Mouse (Mus musculus) heart, adult 8-10 months (tissue): ENCODE measurements around the gene Umad1. TPM values are rescaled to one million over a fixed set of nuclear protein-coding genes. Genes with fewer than 3 reads are reported as not detected.
A peak's percentile ranks its signal among the peaks of the same experiment; 100 is the strongest.
"Not testable (repeated sequence)": the region's sequence is repeated elsewhere in the genome, so short reads cannot be mapped to it uniquely, and the experiment has no call there.

Experiments used
- DNase-seq: peaks from one replicate; pipeline ENCODE4 v3.0.0; 2022; ENCODE audit warnings: low spot score
- total RNA-seq, 4 experiments: library from RNA; stranded (reverse); gene quantifications; 2 replicates each; pipeline ENCODE4 v1.2.4; 2022

The Umad1 gene
- total RNA-seq, 4 experiments from 2014 or later: 11.8 to 14.6 (median 13.0) TPM

DNA sequence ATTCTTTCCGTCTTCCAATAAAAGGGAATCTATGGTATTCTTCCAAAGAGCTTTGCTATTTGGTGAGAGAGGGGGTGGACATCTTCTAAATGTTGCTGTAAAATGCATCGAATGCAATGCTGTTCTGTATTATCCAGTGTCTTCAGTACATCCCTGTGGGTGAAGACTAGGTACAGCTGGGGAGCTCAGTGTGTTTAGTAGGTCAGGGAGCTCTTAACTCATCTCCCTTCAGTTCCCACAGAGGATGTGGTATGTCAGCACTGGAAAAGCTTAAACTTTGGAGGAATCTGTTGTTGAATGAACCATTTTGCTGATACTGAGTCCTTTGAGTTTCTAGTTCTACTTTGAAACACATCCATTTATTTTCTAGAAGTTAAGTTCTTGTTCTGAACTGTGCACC is 53.5 kb downstream of the Umad1 start:
- no peak for DNase-seq

- DNase-seq: no peak
Measured at GRCm38 (mm10) chr6:8316201-8316600, 57.1 kb downstream of the Umad1 start.

DNA sequence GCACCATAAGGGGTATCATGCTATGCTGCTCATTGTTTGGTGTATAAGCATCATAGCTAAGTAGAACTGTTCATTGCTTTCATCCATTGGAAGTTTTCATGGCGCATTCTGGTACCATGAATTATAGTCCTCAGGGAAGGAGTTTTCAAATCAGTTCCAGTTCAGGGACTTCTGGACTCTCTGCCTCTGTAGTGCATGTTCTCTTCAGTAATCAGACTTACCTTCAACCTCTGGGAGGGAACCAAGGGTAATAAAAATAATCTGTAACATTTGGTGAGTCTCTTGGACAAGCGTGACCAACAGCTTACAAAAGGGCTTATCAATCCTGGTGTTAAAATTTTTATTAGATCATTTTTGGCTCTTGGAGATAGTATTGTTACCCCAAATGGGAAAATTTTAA is 60.5 kb downstream of the Umad1 start:
- DNase-seq: no peak

- DNase-seq: not testable (repeated sequence)
Measured at GRCm38 (mm10) chr6:8331496-8331895, 72.4 kb downstream of the Umad1 start.

GRCm38 (mm10) chr6:8333380-8333779 is 74.3 kb downstream of the Umad1 start:
- no peak for DNase-seq

DNA sequence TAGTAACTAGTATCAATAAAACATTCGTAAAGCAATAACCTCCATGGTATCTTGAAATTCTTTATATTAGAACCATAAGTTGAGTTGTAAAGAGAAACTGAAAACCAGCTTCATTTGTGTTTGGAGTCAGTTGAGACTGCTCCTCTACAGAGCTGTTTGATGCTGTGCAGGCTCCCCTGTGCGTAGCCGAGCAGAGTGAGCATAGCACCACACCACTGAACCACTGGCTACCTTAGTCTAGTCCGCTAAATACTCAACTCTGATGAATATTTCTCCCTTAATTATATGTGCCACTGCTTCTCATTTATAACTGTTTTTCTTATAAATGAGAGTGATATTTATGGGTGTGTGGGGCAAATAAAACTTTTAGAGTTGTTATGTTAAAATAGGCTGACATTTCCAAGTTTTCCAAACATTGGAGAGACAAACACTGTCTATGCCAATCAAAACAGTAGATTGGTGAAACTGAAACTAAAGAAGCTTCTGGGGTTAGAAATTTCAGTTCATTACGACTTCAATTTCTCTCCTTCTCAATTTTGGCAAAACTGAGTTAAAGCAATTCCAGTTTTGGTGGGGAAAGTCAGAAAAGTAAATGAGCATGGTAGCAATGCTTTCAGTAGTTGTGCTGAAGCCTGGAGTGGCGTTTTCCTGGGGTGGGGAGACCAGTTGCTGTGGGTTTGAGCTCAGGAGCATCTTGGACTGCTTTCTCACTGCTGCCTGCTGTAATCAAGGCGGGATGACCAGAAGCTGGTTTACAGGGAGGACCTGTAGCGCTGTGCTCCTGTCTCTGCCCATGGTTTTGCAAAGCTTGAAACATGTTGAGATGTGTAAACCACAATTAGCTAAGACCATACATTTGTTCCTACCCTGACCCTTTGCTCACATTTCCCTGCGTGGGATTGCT is 77.7 kb downstream of the Umad1 start:
- DNase-seq: peak; percentile 30

- no peak for DNase-seq
Measured at GRCm38 (mm10) chr6:8339453-8339852, 80.4 kb downstream of the Umad1 start.

DNA sequence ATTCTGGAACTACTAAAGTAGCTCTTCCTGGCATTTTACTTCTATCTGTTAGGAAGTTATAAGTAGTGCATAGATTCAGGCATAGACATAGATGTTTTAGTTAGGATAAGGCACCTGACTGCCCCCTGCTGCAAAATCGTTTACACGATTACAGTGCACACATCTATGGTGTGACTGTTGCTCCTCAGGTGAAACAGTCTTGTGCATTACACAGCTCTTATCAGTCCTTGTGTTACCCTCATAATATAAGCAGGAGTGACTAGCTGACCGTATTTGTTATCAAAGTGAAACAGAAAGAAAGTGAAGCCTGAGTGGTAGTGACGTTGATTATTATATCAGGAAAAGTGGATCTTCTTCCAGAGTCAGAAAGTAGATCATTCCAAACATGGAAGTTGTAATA is 84.2 kb downstream of the Umad1 start:
- no peak for DNase-seq

DNA sequence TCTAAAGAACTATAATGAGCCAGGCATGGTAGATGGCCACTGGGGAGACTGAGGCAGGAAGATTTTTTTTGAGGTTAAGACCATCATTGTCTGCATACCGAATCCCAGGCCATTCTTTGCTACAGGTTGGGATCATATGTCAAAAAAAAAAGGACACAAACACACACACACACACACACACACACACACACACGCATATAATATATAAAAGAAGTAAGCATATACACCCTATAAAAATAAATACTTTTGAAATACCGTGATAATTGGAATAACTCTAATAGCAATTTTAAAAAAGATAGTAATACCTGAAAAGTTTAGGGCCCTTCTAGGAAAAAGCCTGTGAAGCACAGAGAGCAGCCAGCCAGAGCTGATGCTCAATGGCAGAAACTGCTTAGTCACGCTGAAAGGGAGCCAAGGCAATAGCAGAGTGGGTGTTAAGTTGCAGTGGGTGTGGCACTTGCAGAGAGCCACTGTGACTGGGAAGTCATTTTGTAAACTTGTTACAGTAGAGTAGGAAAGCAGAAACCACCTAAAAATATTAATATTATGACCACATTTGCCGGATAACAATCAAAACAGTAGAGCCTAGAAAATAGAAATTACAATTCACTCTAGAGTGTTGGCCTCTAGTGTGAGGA is 86.2 kb downstream of the Umad1 start:
- peak; percentile 77 for DNase-seq

GRCm38 (mm10) chr6:8347154-8347553 is 88.1 kb downstream of the Umad1 start:
- DNase-seq: no peak

GRCm38 (mm10) chr6:8348344-8348743 is 89.3 kb downstream of the Umad1 start:
- DNase-seq: no peak

- no peak for DNase-seq
Measured at GRCm38 (mm10) chr6:8349060-8349670, 90.1 kb downstream of the Umad1 start.

- DNase-seq: peak; percentile 65
Measured at GRCm38 (mm10) chr6:8351507-8351906, 92.4 kb downstream of the Umad1 start.

DNA sequence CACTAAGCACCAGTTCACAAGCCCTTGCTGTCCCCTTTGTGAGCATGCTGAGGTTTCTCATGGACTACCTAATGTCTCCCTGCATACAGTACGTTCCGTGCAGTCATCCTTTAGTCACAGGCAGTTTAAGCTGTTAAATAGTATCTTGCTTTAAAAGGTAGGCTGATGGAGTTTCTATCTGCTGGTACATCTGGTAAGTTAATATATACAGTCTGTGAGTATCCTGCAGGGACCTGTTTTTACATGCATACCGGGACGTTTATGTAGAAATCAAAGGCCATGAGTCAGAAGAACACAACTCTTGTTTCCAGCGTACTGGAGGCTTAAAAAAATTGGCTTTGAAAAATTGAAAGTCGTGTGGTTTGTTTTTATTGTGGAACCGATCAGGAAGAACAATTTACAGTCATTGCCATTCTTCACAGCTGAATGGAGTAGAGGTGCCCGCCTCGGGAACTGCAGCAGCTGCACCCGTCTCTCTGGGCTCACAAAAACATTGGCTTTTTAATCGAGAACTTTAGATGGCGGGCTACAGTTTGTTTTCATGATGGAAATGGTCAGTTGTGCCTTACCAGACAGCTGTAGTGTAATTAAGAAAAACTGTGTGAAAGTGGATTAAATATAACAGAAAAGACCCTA is 93.6 kb downstream of the Umad1 start:
- no peak for DNase-seq

DNA sequence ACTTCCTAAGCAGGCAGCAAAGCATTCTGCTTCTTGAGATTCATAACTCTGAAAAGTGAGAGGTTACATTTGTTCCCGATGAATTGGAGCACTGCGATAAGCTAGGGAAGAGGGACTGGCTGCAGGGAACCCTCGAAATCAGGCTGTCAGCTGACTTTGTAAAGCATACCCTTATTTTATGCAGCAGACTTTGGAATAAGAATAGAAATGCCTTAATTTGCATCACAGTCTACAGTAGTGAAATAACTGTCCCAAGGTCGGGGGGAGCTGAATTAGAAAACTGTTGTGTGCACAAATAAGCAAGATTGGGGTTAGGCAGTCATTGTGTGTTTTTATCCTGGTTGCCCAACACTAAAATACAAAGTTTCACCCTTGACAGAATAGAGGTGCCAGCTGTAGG is 94.4 kb downstream of the Umad1 start:
- no peak for DNase-seq

- no peak for DNase-seq
Measured at GRCm38 (mm10) chr6:8354846-8355245, 95.8 kb downstream of the Umad1 start.

- no peak for DNase-seq
Measured at GRCm38 (mm10) chr6:8358232-8358631, 99.1 kb downstream of the Umad1 start.

DNA sequence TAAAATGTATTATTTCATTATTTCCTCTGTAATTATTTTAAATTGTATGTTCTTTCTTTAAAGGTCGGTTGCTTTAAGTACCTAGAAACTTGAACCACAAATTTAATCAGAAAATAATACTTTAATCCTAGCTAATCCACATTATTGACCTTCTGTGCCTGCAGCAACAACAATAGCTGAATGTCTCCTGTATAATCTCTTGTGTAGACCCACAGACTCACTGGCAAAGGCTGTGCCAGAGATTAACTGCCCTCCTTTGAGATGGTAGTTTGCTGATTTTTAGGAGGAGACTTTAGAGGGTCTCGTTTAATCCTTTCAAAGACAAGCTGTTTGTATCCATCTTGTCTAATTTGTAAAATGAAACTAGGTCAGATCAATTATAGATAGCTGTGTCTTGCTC is 99.7 kb downstream of the Umad1 start:
- DNase-seq: no peak

- DNase-seq: no peak
Measured at GRCm38 (mm10) chr6:8360805-8361204, 101.7 kb downstream of the Umad1 start.

DNA sequence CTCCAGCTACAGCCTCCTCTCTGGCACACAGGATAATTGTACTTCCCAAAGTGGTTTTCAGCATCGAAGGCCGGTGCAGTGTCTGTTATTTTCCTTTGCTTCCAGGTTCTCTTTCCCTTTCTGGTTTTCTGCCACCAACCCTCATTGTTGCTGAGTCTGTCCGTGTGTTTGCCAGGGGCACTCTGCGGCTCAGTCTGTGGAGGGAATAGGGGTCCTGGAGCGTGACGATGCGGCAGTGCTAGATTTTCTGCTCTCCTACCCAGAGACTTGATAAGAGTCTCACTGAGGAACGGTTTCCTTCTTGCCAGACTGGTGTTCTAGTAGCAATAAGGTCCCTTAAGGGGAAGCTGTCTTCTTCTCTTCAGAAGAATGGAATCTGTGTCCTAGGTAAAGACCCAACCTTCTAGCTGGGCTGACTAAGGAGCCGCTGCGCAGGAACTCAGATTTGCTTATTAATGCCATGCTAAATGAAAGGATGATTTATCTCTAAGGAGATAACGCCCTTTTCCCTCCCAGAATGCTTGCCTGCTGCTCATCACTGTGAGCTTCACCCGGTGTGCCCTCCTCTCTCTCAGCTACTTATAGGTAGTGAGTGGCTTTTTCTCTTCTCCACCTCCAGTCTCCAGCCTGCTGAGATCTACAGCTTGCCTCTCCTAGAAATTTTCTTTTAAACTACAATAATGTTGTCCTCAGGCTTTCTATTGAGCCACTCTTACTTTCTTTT is 105.1 kb downstream of the Umad1 start:
- no peak for DNase-seq

GRCm38 (mm10) chr6:8364757-8365150 is 105.7 kb downstream of the Umad1 start:
- no peak for DNase-seq

DNA sequence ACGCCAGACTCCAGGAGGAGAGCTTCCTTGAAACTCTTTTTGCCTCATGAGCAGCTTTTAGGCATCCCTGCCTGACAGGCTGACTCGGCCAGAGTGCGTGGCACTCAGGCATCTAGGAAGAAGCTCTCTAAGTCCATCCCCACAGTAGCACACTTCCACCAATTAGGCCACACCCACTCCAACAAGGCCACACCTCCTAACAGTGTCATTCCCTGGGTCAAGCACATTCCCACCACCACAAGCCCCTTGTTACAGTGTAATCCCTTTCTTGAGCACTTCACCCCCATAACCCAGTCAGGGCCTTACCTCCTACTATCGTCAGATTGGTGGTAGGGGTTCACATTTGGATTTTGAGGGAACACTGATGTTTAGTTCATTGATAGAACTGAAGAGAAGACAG is 108.6 kb downstream of the Umad1 start:
- no peak for DNase-seq
